Mouse (Mus musculus) Muller cell, postnatal 12 days (primary cell): ENCODE results near the gene Gm44596.
A peak's percentile ranks its signal among the peaks of the same experiment; 100 is the strongest.

ENCODE experiments used
- DNase-seq: peaks from one replicate; pipeline ENCODE4 v3.0.0-alpha.2; 2015; ENCODE audit errors: inconsistent ontology term

Gene Gm44596

DNA sequence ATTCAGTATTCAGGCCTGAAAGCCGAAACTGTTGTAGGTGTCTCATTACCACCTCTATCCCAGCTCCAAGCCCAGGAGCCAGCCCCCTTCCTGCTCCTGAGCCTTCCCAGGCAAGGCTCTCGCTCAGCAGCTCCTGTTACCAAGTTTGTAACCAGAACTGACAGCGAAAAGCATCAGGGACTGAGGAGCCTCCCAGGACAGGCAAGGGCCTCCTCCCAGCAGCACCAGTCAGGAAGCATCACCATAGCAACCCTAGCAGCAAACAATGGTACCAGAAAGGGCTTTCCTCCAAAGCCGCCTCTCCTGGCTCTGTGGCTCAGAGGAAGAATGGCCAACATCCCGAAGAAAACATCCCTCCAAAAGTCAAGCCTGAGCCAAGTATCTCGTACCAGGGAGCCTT, at the start of gene Gm44596, which contains the start of gene Tex52:
Gene Gm44596 (plus strand): TSS at position 312 of the 400 bp plus-strand sequence.
Gene Tex52 (plus strand): TSS at position 265 of the 400 bp plus-strand sequence.
- peak; percentile 64 for DNase-seq

GRCm38 (mm10) chr6:128334397-128335124, 40.7 kb upstream of the Gm44596 start:
- DNase-seq: peak; percentile 66

DNA sequence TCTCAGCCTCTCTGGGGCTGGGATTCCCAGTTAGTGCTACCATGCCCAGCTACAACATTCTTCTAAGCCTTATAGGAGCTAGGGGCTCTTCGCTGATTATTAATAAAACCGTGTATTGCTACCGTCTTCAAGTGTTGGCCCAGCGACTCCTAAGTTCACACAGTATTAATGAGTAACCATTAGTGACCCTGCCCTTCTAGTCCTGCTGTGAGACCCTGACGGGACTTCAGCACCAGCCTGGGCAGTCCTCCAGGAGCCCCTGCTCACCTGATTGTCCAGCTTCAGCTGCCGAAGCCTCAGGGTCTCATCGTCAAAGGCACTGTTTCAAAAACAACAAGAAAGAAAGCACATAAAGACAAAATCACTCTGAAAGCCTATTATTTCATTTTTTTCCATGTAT, 37.8 kb upstream of the Gm44596 start:
- no peak for DNase-seq

- DNase-seq: peak; percentile 97
Measured at GRCm38 (mm10) chr6:128338876-128339275, 36.4 kb upstream of the Gm44596 start.

- DNase-seq: no peak
Measured at GRCm38 (mm10) chr6:128341956-128342723, 33.2 kb upstream of the Gm44596 start.

DNA sequence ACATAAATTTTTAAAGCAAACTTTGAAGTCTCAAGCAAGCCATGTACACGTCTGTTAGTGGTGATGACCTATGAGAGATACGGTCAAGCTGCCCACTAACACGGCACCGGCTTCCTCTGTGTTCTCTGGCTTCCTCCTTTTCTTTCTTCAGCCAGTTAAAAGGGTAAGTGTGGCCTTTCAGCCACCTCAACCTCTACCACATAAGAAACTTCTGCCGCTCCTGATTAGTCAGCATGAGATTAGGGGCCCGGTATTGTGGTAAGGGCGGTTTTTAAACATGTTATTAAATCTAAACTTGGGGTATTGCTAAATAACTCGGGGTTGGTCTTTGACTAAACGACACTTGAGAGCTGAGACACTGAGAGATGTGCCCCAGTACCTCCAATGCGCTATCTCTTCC, 29.7 kb upstream of the Gm44596 start:
- DNase-seq: no peak

DNA sequence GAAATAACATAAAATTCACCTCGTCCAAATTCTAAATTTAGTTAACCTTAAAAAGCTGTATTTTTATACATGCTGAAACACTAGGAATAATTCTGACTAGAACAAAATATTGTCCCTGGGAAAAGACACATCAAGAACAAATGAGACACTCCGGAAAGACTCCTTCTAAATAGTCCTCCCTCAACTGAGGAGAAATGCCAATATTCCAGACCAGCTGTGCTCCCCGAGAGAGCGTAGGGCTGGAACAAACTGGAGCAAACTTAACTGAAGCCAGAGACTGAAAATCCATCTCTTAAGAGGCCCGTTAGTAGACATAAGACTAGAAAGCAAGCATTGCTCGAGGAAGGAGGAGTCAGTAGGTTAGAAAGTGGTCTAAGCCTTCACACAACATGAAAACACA, 28.5 kb upstream of the Gm44596 start:
- DNase-seq: no peak

DNA sequence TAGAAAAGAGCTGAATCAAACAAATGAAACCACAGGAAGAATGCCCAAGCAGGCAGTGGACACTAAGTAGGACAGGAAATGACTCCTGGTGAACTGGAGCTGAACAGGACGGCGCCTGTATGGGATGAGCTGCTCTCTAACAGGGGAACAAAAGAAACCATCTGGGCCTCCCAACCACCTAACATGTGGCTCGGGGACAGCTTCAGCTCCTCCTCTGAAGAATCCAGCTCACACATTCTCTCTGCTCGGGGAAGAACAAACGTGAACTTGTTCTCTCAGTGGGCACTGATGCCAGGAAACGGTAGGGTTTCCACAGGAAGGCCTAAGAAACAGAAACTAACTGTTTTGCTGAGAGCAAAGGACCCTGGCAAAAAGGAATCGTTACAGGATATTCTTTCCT, 25.6 kb upstream of the Gm44596 start:
- DNase-seq: peak; percentile 97

- peak; percentile 45 for DNase-seq
Measured at GRCm38 (mm10) chr6:128354140-128354539, 21.2 kb upstream of the Gm44596 start.

DNA sequence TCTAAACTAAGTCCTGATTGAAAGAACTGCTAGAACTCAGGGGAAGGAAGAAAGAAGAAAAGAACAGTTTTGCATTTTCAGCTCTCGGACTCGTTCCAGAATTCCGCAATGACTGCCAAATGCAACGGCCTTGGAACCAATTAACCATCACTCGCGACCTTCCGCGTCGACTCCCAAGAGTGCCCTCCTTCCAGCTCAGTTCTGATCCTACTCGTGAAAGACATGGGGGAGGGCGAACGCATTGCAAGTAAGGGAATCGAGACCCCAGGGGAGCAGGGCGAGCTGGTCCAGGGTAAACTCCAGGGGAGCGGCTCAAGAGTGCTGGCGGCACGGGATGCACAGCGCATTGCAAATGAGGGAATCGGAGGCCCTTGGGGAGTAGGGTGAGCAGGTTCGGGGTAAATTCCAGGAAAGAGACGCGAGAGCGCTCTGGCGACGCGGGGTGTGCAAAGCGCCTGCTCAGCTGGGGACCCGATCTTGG, 20.1 kb upstream of the Gm44596 start:
- peak; percentile 82 for DNase-seq

DNA sequence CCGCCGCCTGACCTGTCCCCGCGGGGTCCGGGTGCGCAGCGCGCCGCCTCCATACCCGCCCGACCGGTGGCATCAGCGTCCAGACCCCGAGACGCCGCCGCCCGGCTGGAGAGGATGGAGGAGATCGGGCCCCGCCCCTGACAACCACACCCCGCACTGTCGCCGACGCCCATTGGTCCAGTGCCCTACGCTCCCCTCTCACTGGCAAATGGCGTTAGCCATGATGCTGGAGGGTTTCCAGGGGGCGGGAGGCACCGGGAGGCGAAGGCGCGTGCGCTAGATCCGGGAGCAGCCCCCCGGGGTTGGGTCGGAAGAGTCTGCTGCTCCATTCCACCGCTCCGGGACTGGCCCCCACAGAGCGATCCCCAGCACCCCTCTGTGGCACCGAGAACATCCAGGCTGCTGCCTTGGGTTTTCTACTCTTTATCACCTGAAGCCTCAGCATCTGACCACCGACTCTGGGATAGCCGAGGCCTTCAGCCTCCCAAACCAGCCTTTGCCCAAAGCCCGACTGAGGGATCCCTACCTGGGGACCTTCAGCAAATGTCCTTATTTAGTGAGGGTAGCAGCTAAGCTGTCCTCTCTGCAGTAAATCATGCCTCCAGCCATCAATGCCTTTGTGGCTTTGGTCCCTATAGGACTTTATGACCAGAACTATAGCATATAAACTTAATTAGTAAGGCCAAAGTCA, 19.4 kb upstream of the Gm44596 start, which contains the start of gene Tulp3:
Gene Tulp3 (minus strand): TSS at position 126 of the 691 bp plus-strand sequence.
- DNase-seq: peak; percentile 99

DNA sequence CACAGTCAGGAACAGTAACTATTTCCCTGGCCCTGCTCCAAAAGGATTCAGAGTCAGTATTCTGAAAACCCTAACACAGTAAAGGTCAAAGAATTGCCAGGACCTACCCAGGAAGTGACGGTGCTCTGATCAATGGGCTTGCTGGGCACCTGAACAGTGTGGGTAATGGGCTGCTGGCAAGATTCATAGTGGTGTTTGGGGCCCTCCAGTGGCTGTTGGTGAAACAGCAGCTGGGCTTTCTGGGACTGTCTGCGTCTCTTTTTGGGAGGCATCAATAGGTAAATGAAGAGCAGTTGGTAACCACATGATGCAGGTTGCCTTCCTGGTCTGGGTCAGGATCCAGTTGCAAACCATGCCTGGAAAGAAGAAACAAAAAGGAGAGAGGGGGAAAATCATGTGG, 16.3 kb upstream of the Gm44596 start:
- no peak for DNase-seq

DNA sequence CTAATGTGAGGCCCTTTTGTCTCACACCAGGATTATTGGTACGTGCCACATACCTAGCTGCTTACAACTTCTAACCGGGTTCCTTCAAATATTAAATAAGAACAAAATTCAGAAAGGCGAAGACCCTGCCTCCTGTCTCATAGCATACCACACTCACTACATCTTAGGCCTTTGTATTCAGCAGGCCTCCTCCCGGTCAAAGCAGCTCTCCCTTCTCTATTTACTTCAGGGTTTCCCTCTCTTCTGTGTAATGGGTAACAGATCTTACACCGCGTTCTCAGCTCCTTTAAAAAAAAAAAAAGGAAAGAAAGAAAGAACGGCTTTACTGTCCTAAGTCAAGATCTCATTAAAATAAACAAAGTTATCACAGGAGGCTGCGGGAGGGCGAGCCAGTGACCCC, 13.4 kb upstream of the Gm44596 start:
- DNase-seq: no peak

DNA sequence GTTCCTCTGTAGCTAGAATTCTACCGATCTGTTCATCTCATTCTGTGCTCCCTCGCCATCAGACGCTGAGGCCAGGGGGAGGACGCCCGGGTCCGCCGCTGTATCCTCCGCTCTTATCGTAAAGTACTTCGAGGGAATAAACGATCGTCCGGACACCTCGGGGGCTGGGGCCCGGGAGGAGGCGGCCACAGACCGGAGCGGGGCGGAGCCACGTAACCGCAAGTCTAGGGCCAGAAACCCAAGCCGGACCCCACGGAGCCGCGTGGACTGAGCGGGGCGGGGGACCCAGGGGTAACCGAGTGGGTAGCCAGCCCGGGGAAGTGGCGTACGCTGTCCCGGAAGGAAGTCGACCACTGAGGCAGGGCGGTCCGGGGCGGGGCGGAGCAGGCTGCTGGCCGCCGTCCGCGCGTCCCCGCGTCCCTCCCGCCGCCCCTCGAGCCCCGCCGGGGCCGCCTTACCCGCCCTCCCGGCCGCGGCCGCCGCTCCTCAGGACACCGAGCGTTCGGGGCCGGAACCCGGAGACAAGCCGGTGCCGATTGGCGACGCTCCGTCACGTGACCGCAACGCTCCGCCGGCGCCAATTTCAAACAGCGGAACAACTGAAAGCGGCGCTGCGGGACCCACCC, 12.8 kb upstream of the Gm44596 start, which contains the start of the genes Rhno1 and Foxm1:
Gene Rhno1 (minus strand): TSS at position 531 of the 626 bp plus-strand sequence.
Gene Foxm1 (plus strand): TSS at position 587 of the 626 bp plus-strand sequence.
- peak; percentile 88 for DNase-seq

- peak; percentile 45 for DNase-seq
Measured at GRCm38 (mm10) chr6:128363007-128363825, 12.1 kb upstream of the Gm44596 start.

GRCm38 (mm10) chr6:128364721-128365120, 10.6 kb upstream of the Gm44596 start:
- DNase-seq: peak; percentile 85

GRCm38 (mm10) chr6:128366466-128366865, 8.8 kb upstream of the Gm44596 start:
- peak; percentile 69 for DNase-seq

- DNase-seq: no peak
Measured at GRCm38 (mm10) chr6:128370040-128370439, 5.3 kb upstream of the Gm44596 start.

- DNase-seq: no peak
Measured at GRCm38 (mm10) chr6:128376371-128377085, 1.2 kb downstream of the Gm44596 start.

DNA sequence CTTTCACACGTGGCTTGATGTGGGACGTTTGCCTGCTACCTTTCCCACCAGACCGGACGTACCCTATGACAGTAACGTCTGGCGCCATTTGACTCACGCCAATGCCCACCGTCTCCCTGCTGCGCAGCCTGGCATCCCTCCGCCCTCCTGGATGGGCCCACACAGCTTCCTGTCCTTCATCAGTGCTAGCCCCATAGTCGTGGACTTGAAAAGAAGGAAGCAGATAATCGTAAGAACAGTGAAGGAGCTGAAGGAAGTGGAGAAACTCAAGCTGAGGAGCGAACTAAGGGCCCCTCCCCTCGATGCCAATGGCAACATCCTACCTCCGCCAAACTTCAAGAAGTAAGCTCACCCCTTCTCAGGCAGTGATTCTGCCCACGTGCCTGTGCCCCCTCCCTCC, 4.3 kb downstream of the Gm44596 start:
- no peak for DNase-seq
